Mouse (Mus musculus): ENCODE results near the gene Gm45716. TPM values are rescaled to one million over a fixed set of nuclear protein-coding genes. Genes with fewer than 3 reads are reported as not detected.

Gm45716 gene
- polyA plus RNA-seq, 1 experiment from 2014 or later = 23.6 TPM

Other genes with a start within 250 kb of the Gm45716 start
- 1.4 and 1.7 TPM in 2 replicates for gene Pctp, start 184.8 kb upstream of the Gm45716 start, polyA plus RNA-seq (2015; fragmentation: Nextera tagmentation; extraction: Ambion mirVana)
- 7.8 and 8.8 TPM in 2 replicates for gene Tmem100, start 157.3 kb upstream of the Gm45716 start, polyA plus RNA-seq (2015; fragmentation: Nextera tagmentation; extraction: Ambion mirVana)
- gene Mmd, start 61.8 kb downstream of the Gm45716 start, polyA plus RNA-seq (2015; fragmentation: Nextera tagmentation; extraction: Ambion mirVana) = 120 and 125 TPM in 2 replicates
- gene Hlf, start 203.2 kb downstream of the Gm45716 start, polyA plus RNA-seq (2015; fragmentation: Nextera tagmentation; extraction: Ambion mirVana) = 7.2 and 7.6 TPM in 2 replicates

Measured in midbrain, embryonic 15.5 days (tissue).